Mouse (Mus musculus): ENCODE data around the gene Shoc2.

Gene Shoc2

GRCm38 (mm10) chr19:54039441-54039840, 95.3 kb downstream of the Shoc2 start:
- DNase-seq (ENCODE audit: low spot score): no peak

GRCm38 (mm10) chr19:54040356-54041028, 96.4 kb downstream of the Shoc2 start:
- no peak for DNase-seq (ENCODE audit: low spot score)

- no peak for DNase-seq (ENCODE audit: low spot score)
Observed at GRCm38 (mm10) chr19:54041029-54041367, 96.9 kb downstream of the Shoc2 start.

GRCm38 (mm10) chr19:54043851-54044250, 99.7 kb downstream of the Shoc2 start, which contains the start of gene Adra2a:
TSS of gene Adra2a (plus strand) at chr19:54044151.
- no peak for DNase-seq (ENCODE audit: low spot score)

GRCm38 (mm10) chr19:54044507-54045371, 100.6 kb downstream of the Shoc2 start:
- peak; percentile 60 for DNase-seq (ENCODE audit: low spot score)

GRCm38 (mm10) chr19:54045412-54045811, 101.3 kb downstream of the Shoc2 start:
- no peak for DNase-seq (ENCODE audit: low spot score)

GRCm38 (mm10) chr19:54045931-54046683, 102.0 kb downstream of the Shoc2 start:
- no peak for DNase-seq (ENCODE audit: low spot score)

- DNase-seq (ENCODE audit: low spot score): no peak
Observed at GRCm38 (mm10) chr19:54046684-54047070, 102.6 kb downstream of the Shoc2 start.

GRCm38 (mm10) chr19:54047386-54048050, 103.4 kb downstream of the Shoc2 start:
- no peak for DNase-seq (ENCODE audit: low spot score)

- no peak for DNase-seq (ENCODE audit: low spot score)
Observed at GRCm38 (mm10) chr19:54048161-54048885, 104.2 kb downstream of the Shoc2 start.

GRCm38 (mm10) chr19:54051651-54052050, 107.5 kb downstream of the Shoc2 start:
- DNase-seq (ENCODE audit: low spot score): no peak

- no peak for DNase-seq (ENCODE audit: low spot score)
Observed at GRCm38 (mm10) chr19:54055845-54056244, 111.7 kb downstream of the Shoc2 start.

GRCm38 (mm10) chr19:54068447-54068846, 124.3 kb downstream of the Shoc2 start:
- no peak for DNase-seq (ENCODE audit: low spot score)

- DNase-seq (ENCODE audit: low spot score): no peak
Observed at GRCm38 (mm10) chr19:54070521-54070920, 126.4 kb downstream of the Shoc2 start.

GRCm38 (mm10) chr19:54072233-54072800, 128.2 kb downstream of the Shoc2 start:
- no peak for DNase-seq (ENCODE audit: low spot score)

GRCm38 (mm10) chr19:54076362-54077349, 132.6 kb downstream of the Shoc2 start:
- DNase-seq (ENCODE audit: low spot score): no peak

- no peak for DNase-seq (ENCODE audit: low spot score)
Observed at GRCm38 (mm10) chr19:54081303-54081702, 137.2 kb downstream of the Shoc2 start.

- no peak for DNase-seq (ENCODE audit: low spot score)
Observed at GRCm38 (mm10) chr19:54081716-54082165, 137.6 kb downstream of the Shoc2 start.

Measured in ovary, postnatal 14 days (tissue).